Mouse (Mus musculus): ENCODE measurements around the gene Apoc3.

DNA sequence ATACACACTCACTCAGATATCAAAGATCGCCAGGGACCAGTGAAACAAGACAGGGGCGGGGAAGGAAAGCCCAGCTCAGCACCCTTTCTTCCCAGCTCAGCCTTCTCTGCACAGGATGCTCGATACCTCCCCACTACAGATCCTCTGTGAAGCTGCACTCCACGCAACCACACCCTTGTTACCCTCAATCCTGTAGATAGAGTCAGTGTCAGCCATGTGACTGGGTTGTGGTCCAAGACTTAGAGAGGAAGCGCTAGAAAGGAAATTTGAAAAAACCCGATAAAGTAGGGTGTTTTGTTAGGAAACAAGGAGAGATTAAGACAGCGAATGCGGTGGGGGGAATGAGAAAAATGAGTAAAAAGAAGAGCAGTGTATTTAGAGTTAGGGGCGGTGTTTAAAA lies 36.6 kb upstream of the Apoc3 start:
- TF ChIP-seq EP300 (IDR thresholded peaks at IDR 0.05; ENCODE audit: low read depth) (no peak), CTCF (IDR thresholded peaks at IDR 0.05; ENCODE audit: low read depth) (no peak)
